Mouse (Mus musculus) kidney, adult 9 months (tissue): ENCODE results near the gene Spata45.

Experiments
- DNase-seq: peaks from one replicate; pipeline ENCODE4 v3.0.0; 2022

Spata45 gene

DNA sequence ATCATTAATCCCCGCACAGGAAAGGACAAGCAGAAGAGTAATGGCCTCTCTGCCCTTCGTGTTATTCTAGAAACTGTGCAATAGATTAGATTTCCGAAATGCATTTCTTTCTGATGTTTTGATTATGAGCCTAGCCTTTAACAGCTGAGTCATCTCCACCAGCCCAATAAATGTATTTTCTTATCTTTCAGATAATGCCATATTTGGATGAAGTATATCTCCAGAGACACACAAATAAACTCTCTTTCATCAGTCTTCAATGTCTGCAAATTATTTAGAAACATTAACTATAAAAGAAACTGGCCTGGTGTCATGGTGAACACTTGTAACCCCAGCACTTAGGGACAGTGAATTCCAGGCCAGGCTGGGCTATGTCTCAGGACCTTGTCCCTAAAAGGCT is 6.2 kb downstream of the Spata45 start:
- no peak for DNase-seq

GRCm38 (mm10) chr1:191045264-191045663 is 8.8 kb downstream of the Spata45 start:
- DNase-seq: no peak

DNA sequence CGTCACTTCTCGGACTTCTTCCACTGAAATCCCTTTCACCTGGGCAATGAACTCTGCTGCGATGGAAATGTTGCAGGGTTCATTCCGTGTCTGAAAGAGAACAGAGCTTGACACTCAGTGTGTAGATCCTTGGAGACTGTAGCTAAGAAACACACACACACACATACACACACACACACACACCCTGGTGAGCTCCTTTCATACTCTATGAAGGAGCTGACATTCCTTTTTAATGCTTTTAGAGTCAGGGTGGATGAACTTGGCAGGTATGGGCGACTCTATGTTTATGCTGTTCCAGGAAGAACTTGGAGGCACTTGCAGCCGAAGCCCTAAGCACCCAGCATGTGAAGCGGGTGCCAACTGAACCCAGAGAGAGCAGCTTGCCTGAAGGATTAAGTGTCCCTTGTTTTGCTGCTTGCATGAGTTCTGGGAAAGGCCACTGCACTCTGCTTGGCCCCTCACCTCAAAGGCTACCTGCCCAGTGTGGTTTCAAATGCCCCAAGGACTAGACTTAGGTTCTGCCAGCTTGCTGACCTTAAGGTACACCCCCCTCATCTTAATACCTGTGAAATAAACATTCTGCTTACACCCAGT is 9.9 kb downstream of the Spata45 start:
- DNase-seq: peak; percentile 21

DNA sequence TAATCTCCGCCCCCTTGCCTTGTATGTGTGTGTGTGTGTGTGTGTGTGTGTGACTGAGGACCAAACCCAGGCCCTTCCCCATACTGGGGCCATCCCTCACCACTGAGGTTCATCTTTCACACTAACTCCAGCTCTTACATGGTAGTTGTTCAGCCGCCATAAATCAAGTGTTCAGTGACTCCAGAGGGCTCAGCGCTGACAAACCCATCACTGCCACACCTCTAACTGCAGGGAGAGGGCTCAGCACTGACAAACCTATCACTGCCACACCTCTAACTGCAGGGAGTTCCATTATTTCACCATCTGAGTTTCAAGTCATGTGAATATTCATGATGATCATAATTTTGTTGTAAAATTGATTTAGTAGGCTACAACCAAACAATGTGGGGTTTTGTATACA is 17.1 kb downstream of the Spata45 start:
- DNase-seq: no peak

DNA sequence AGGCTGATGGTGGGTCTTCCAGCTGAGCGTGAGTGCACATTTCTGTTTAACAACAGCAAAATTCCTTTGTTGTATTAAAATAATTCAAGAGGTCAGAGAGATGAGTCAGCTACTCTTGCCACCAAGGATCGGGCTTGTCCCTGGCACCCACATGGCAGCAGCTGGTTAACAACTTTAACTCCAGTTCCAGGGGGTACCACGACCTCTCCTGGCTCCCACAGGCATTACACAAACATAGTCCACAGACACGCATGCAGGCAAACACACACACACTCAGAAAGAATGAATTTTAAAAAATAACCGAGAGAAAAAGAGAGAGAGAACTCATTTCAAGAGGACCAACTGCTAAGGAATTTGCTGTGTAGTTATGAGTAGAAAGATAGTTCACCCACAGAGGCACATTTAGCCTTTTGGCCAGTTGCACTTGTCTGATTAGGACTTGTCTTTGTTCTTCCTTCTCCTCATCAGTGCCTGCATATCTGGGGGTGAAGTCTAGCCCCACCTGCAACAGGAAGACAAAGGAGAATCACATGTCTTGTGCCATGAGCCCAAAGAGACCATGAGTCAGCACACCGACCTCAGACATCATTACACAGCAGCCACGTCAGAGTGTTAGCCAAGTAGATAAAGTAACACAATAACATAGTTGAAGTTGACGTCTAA is 18.6 kb downstream of the Spata45 start:
- DNase-seq: no peak

GRCm38 (mm10) chr1:191055533-191055873 is 19.1 kb downstream of the Spata45 start:
- DNase-seq: no peak

DNA sequence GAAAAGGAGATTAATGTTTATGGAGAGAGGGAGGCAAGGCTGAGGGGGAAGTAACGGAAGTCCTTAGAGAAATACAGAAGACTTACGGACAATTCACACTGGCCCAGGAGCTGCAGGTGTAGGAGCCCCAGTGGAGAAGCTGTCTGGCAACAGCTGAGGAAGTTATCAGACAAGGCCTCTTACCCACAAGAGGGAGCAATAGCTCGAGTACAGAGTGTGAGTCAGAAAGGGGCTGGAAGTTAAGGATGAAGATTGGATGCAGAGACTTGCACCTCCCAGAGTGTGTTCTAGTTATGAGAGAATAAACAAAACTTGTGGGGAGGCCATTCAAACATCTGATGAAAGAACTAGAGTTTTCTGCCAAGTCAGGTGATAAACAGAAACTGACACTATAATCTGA is 21.0 kb downstream of the Spata45 start:
- no peak for DNase-seq

DNA sequence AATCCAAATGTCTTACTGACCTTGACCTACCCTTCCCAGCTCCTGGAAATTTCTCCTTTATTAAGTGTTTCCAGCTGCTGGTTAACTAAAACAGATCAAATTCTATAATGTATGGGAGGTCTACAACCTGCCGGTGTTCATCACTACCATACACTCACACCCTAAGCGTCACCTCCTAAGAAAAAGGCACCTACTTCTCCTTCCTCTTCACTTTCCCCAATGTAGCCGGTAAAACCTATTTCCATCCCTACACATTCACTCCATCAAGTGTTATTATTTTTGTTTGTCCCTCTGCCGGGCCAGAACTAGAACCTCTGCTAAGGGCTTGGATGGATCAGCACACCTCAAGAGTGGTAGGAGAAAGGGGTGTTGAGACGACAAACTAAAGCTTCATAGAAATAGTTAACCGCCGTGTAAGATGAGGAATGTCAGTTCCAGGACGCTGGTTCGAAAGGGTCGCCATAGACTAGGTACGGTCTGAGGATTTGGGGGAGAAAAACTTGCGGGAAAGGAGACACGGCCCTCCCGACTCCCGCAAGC is 25.9 kb downstream of the Spata45 start:
- DNase-seq: no peak

- DNase-seq: peak; percentile 88
These were observed 26.5 kb downstream of the Spata45 start, which contains the start of the genes Tatdn3 and Nsl1 for GRCm38 (mm10) chr1:191062781-191063485. Gene Tatdn3, minus strand, starts transcription at chr1:191062932. Gene Nsl1, plus strand, starts transcription at chr1:191063012.

DNA sequence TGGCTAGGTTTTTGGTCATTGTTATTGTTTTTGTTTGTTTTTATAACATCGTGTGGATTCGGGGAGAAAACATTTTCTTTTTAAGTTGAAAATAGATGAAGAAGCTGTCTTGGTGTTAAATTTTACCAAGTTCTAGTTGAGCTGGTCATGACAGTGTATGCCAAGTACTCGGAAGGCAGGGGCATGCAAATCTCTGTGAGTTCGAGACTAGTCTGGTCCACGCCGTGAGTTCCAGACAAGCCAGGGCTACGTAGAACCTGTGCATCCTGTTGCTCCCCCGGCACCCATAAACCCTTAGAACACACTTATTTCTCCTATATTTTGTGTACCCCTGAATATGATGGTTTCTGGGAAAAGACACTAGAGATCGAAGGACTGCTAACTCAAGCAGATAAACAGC is 27.3 kb downstream of the Spata45 start:
- DNase-seq: no peak

- no peak for DNase-seq
These were observed 28.1 kb downstream of the Spata45 start for GRCm38 (mm10) chr1:191064535-191064934.

DNA sequence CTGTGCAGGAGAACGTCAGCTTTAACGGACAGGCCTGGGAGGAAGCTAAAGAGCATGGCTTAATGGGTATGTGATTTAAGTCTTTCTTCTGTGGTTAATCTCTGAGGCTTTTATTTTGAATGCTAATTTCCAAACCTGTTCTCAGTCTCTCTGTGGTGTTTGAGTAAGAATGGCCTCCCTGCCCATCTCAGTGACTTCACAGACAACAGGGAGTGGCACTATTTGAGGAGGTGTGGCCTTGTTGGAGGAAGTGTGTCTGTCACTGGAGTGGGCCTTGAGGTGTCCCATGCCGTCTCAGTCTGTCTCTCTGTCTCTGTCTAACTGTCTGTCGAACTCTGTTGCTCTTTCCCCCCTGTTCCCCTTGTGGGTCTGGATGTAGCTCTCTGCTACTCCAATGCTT is 28.7 kb downstream of the Spata45 start:
- DNase-seq: no peak

DNA sequence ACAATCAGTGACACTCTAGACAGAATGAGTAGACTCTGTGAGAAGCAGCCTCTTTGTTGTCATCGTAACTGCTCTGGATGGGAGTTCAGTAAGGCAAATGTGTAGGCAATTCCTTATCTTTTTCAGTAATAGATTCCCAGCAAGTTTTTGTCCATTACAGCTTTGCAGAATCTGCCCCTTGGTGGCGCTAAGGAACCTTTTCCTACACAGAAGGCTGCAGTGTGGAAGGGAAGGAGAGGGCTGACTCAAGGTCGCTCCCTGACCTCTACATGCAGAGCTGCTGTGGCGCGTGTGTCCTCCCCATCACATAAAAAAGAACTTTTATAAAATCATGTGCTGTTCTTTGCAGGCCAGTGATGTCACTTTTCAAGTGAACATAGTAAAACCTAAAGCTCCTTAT is 31.9 kb downstream of the Spata45 start:
- no peak for DNase-seq

DNA sequence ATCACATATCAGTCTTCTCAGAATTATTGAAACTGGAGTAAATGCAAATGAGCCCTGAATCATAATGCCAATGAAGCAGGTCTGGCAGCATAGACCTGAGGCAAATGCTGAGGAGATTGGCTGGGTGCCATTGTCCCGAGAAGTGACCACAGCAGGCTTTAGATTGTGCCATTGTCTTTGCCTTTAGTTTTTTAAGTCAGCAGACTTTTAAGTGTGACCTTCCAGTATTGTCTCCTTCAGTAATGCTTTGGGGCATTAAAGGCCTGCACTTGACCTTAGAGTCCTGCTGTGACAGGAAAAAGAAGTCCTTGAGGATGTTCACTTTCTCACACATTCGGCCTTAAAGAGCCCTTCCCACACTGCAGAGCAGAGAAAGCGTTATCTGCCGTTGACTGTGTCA is 33.8 kb downstream of the Spata45 start:
- DNase-seq: no peak

DNA sequence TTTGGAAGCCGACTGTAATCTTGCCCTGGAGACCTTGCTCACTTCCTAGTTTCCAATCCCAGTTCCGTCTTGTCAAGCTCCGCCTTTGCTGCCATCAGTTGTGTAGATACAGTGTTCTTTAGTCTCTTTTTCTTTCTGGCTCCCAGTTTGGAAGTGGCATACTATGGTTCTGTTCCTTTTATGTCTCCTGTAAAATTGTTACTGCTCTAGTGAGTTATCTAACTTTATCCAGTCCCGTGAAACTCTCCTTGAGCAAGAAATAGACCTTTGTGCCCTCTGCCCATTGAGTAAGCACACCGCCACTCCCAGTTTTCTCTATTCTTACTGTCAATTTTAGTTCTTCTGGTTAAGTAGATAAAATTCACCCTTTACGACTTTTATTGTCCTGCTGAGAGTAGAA is 35.2 kb downstream of the Spata45 start:
- peak; percentile 29 for DNase-seq

DNA sequence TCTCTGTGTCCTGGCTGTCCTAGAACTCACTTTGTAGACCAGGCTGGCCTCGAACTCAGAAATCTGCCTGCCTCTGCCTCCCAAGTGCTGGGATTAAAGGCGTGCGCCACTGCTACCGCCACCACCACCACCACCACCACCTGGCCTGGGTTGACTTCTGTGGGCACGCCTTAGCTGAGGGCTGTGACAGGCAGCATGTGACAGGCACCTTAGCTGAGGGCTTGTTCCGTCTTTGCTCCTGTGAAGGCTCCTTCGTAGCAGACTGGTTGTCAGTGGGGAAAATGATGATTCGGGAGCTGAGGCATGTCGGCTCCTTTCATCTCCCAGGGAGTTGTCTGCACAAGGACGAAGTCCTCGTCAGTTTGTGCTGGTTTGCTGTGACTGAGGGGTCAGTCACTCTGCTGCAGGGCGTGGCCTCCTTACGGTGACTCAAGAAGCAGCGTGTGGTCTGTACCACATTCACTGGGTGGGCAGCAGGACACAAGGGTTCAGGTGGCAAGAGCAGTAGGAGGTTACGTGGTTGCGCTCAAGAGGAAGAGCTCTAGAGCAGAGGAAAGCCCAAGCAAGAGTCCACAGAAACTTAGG is 36.0 kb downstream of the Spata45 start:
- peak; percentile 38 for DNase-seq

DNA sequence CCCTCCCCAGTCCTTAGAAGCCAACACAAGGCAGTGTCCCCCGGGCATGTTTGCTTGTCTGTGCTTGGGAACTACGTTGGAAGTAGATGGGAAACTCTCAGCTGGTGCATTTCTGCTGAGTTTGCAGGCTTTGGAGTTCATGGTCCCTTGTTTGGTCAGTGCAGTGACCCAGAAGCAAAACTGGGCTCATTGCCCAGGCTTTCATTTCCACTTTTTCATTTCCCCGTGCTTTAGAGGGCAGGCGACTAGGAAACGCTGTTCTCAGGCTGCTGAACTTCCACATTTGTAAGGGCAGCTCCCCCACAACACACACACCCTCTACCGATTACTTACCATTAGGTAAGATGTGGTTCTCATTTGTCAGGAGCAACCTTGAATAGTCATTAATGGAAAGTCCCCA is 36.6 kb downstream of the Spata45 start:
- peak; percentile 94 for DNase-seq

DNA sequence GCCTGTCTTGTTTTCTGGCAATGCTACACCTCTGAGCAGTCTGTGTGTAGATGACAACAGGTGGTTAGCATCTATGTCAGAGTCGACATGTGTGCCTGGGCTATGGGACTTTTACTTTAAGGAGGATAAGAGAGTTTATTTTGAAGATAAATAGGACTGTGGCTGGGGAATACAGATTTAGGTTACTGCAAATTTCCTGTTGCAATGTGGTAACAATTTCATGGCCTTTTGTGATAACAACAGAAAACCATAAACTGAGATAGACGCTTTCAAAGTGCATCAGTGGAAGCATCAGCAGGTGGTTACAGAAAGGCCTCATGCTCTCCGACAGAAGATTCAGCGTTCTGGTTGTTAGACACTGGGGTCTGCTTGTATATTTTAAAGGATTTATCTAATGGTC is 37.0 kb downstream of the Spata45 start:
- no peak for DNase-seq

DNA sequence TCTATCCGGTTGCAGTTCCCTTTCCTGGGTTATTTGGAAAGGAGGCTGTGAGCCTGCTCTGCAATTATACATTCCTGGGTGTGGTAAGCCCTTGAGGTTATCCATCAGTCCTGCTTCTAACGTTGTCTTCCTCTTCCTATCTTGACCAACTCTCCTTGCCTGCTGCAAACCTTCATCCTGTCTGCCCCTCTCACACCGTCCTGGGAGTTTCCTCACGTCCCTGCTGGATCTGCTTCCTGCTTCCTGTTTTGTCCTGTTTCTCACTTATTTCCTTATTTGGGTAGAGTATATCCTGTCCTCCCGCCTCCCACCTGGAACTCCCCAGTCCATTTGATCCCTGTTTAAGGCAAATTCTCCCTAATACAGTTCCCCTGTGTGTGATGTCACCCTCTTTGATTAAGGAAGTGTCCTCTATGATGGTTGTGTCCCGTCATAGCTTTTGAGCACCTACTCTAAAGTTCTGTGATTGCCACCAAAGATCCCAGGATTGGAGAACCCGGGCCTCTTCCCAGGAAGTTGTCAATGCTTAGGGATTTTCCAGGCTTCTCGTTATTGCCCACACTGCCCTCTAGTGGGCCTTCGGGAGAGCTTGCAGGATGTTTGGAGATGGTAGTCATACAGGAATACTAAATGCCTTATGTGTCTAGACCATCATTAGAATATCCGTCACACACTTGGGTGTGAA is 38.9 kb downstream of the Spata45 start:
- DNase-seq: peak; percentile 76

DNA sequence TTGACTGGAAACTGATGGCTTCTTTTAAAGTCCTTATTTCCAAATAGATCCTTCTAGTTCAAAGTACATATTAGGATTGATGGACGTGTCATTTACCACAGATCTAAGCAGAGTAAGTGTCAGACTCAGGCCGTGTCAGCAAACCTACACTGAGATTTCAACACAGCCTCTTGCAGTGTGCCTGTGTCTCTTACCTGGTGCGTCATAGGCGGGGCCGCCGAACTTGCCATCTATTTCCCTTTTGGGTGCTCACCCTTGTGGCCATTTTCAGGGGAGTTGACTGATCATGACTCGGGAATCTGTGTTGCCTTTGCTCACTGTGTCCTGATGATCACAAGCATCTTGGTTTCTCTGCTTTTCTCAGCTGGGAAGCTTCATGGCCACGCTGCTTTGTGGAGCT is 46.8 kb downstream of the Spata45 start:
- DNase-seq: no peak

- DNase-seq: peak; percentile 70
These were observed 48.6 kb downstream of the Spata45 start for GRCm38 (mm10) chr1:191084951-191085559.

DNA sequence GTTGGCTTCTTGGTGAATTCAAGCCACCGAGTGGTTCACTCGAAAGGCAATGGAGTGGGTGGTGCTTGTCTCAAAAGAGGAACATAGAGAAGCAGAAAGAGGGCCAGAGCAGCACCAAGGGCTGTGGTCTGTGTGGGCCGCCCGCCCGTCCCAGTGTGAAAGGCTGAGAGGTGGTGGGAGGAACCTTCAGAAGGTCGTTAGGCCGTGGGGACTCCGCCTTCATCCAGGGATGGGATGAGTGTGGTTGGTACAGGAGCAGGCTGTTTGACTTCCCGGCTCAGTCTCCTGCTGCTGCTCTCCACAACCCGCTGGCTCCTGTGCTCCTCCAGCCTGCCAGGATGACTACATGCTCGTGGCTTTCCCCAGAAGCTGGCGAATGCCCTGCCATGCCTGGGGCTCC is 49.2 kb downstream of the Spata45 start:
- no peak for DNase-seq
